Mouse (Mus musculus): ENCODE measurements around the gene Gfpt2. TPM values are rescaled to one million over a fixed set of nuclear protein-coding genes. Genes with fewer than 3 reads are reported as not detected.

The Gfpt2 gene
- total RNA-seq, 2 experiments from 2014 or later: 5.4 to 6.0 TPM

DNA sequence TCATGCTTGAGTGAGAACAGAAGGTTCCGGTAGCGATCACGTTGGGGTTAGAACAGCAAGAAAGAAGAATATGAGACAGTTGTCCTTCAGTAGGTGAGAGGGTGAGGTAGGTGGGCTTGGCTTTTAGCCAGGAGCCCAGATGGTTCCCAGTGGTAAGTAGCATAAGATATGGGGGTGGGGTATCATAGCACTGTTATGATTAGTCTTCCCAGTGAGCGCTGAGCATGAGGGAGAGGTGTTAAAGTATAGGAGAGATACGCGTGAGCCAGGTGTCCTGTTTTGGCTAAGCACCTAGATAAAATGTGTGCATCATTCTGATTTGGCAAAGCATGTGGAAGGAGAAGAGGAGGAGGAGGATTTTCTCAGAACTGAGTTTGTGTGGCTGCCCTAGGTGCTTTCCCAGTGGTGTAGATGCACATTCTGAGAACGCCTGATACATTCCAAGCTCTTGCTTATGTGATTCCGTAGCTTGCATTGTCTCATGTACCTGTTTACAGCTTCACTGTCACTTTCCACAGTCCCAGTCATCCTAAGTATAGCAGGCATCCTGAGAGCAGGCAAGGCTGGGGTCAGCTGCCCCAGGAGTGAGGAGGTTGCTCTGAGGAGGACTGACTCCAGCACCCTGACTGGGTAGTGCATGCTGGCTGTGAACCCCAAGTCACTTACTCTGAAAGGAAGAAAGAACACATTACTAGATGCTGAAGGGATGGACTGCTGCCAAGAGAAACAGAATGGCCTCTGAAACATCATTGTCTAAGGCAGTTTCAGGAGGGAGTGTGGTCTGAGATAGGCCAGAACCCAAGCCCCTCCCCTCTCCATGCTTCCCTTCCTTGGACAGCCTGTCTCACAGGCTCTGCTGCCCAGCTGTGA, 83.2 kb downstream of the Gfpt2 start:
- DNase-seq (ENCODE audit: low spot score in 2 of 2): no peak

DNA sequence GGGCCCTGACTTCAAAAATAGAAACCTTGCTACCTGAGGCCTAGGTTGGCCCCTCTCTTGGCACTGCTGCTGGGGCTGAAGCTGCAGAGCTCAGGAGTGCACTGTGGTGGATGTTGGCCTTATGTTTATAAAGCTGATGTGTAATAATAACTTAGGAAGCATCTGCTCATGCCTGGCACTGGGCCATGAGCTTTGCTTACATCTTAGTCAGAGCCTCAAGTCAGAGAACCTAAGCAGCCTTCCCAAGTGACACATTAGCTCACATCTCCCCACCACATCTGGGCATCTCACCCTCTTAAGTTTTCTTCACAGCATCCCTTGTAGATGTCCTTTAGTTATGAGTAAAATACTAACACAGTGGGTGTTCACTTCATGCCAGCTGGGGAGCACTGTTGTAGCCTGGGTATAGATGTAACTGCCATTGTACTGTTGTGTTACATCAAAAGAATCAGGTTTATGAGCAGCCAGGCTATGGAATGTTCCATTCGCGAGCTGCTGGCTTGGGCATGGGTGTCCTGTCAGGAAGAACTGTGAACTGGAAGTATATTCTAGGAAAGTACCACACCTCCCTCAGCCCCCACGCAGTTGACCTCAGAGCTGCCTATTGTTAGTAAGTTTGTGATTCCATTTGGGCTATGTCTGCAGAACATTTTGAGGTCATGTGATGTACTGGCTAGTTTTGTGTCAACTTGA, 86.1 kb downstream of the Gfpt2 start:
- DNase-seq (ENCODE audit: low spot score in 2 of 2): no peak

DNA sequence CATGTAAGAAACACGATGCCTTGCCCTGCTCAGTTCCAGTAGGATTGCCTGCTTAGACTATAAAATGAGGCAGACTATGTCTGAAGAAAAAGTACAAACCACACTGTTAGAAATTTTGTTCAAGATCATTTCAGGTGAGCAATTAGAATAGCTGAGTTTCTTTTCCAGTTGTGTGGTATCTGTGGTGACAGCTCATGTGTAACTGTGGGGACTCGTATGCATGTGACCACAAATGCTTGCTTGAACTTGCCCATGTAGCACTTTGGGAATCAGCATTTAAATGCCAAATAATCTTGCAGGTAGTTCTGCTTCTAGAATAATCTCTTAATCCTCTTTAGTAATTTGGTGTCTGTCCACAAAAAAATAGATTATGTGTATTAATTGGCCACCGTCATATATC, 89.4 kb downstream of the Gfpt2 start:
- DNase-seq (ENCODE audit: low spot score in 2 of 2): no peak

Small RNA genes lying within 50 kb of the gene (microRNA-seq; reads per million reads assigned to microRNA genes)
- not detected for gene Gm23813

Other genes starting within 250 kb of the Gfpt2 start
- not detected for gene Olfr1380, start 237.3 kb upstream of the Gfpt2 start, total RNA-seq (2021)
- gene Flt4, start 184.9 kb upstream of the Gfpt2 start, total RNA-seq (2021): 10 to 100 TPM; 23.3 to 24.2 TPM
- not detected for gene Scgb3a1, start 130.6 kb upstream of the Gfpt2 start, total RNA-seq (2021)
- gene Cnot6, start 81.5 kb upstream of the Gfpt2 start, total RNA-seq (2021): 100 to 1,000 TPM in 1 of 2 experiments, 10 to 100 TPM in 1; 93.1 to 102 TPM
- gene Mapk9, start 52.6 kb downstream of the Gfpt2 start, total RNA-seq (2021): 10 to 100 TPM; 83.2 to 86.1 TPM
- gene Rasgef1c, start 107.7 kb downstream of the Gfpt2 start, total RNA-seq (2021): 1 to 10 TPM; 1.4 to 1.7 TPM
- gene Rnf130, start 231.2 kb downstream of the Gfpt2 start, total RNA-seq (2021): 10 to 100 TPM; 73.5 to 82.1 TPM